Mouse (Mus musculus): ENCODE results near the gene Mgst3.

Mgst3 gene

GRCm38 (mm10) chr1:167387310-167387709 is 6.3 kb downstream of the Mgst3 start:
- no peak for DNase-seq (ENCODE audit: low spot score)

- no peak for DNase-seq (ENCODE audit: low spot score)
Observed at GRCm38 (mm10) chr1:167386466-167386865, 7.2 kb downstream of the Mgst3 start.

GRCm38 (mm10) chr1:167385636-167386035 is 8.0 kb downstream of the Mgst3 start:
- no peak for DNase-seq (ENCODE audit: low spot score)

- no peak for DNase-seq (ENCODE audit: low spot score)
Observed at GRCm38 (mm10) chr1:167385211-167385610, 8.4 kb downstream of the Mgst3 start.

- no peak for DNase-seq (ENCODE audit: low spot score)
Observed at GRCm38 (mm10) chr1:167384156-167384555, 9.5 kb downstream of the Mgst3 start.

- no peak for DNase-seq (ENCODE audit: low spot score)
Observed at GRCm38 (mm10) chr1:167383178-167383577, 10.5 kb downstream of the Mgst3 start.

- DNase-seq (ENCODE audit: low spot score), result no peak
Observed at GRCm38 (mm10) chr1:167382763-167383162, 10.9 kb downstream of the Mgst3 start.

- no peak for DNase-seq (ENCODE audit: low spot score)
Observed at GRCm38 (mm10) chr1:167382316-167382715, 11.3 kb downstream of the Mgst3 start.

- no peak for DNase-seq (ENCODE audit: low spot score)
Observed at GRCm38 (mm10) chr1:167381050-167382015, 12.3 kb downstream of the Mgst3 start.

- DNase-seq (ENCODE audit: low spot score), result no peak
Observed at GRCm38 (mm10) chr1:167380223-167380622, 13.4 kb downstream of the Mgst3 start.

GRCm38 (mm10) chr1:167379751-167380150 is 13.9 kb downstream of the Mgst3 start:
- DNase-seq (ENCODE audit: low spot score), result no peak

- DNase-seq (ENCODE audit: low spot score), result no peak
Observed at GRCm38 (mm10) chr1:167378019-167378418, 15.6 kb downstream of the Mgst3 start.

- no peak for DNase-seq (ENCODE audit: low spot score)
Observed at GRCm38 (mm10) chr1:167374942-167375341, 18.7 kb downstream of the Mgst3 start.

- peak; percentile 49 for DNase-seq (ENCODE audit: low spot score)
Observed at GRCm38 (mm10) chr1:167374003-167374784, 19.4 kb downstream of the Mgst3 start.

- DNase-seq (ENCODE audit: low spot score), result no peak
Observed at GRCm38 (mm10) chr1:167372739-167373138, 20.9 kb downstream of the Mgst3 start.

GRCm38 (mm10) chr1:167369905-167370304 is 23.7 kb downstream of the Mgst3 start:
- peak; percentile 63 for DNase-seq (ENCODE audit: low spot score)

- no peak for DNase-seq (ENCODE audit: low spot score)
Observed at GRCm38 (mm10) chr1:167368513-167368912, 25.1 kb downstream of the Mgst3 start.

GRCm38 (mm10) chr1:167368018-167368417 is 25.6 kb downstream of the Mgst3 start:
- DNase-seq (ENCODE audit: low spot score), result no peak

- DNase-seq (ENCODE audit: low spot score), result no peak
Observed at GRCm38 (mm10) chr1:167366621-167367020, 27.0 kb downstream of the Mgst3 start.

GRCm38 (mm10) chr1:167365808-167366207 is 27.8 kb downstream of the Mgst3 start:
- DNase-seq (ENCODE audit: low spot score), result no peak

- no peak for DNase-seq (ENCODE audit: low spot score)
Observed at GRCm38 (mm10) chr1:167363322-167363721, 30.3 kb downstream of the Mgst3 start.

GRCm38 (mm10) chr1:167362819-167363218 is 30.8 kb downstream of the Mgst3 start:
- no peak for DNase-seq (ENCODE audit: low spot score)

GRCm38 (mm10) chr1:167360268-167360667 is 33.4 kb downstream of the Mgst3 start:
- no peak for DNase-seq (ENCODE audit: low spot score)
